Mouse (Mus musculus): ENCODE results near the gene Mbtd1. TPM values are rescaled to one million over a fixed set of nuclear protein-coding genes. Genes with fewer than 3 reads are reported as not detected.

The Mbtd1 gene
- polyA plus RNA-seq, 1 experiment from 2014 or later = 20.0 TPM

- H3K27ac ChIP-seq (ENCODE audit: low read length) = no peak overlapping the region
- peaks cover 13% of the 10 kb centered on the region for H3K4me1 ChIP-seq (ENCODE audit: control insufficient read depth, insufficient read depth, low read length)
- no peaks in the 10 kb centered on the region for H3K27me3 ChIP-seq (ENCODE audit: control insufficient read depth, insufficient read depth, low read length)
- H3K36me3 ChIP-seq (ENCODE audit: control insufficient read depth, insufficient read depth) = peaks cover 16% of the 10 kb centered on the region
- H3K9ac ChIP-seq (ENCODE audit: low read length) = no peak overlapping the region; the same call in 1 of the 2 replicates
- peak overlapping the region; percentile 69; the same call in 1 of the 2 replicates for H3K4me2 ChIP-seq (ENCODE audit: low read depth, low read length)
- WGBS = 94% methylated on average over 6 of the region's 6 CpGs
- no peak for ATAC-seq (replicated peaks; ENCODE audit: extremely low read depth, insufficient read depth, low FRiP score)
- H3K4me3 ChIP-seq (ENCODE audit: low read length) = no peak overlapping the region
- no peaks in the 10 kb centered on the region for H3K9me3 ChIP-seq (replicated peaks; ENCODE audit: control insufficient read depth, low read length)
These were observed 83.5 kb downstream of the Mbtd1 start for GRCm38 (mm10) chr11:93969171-93969570.

- WGBS = 73% methylated on average over 1 of the region's 1 CpGs
These were observed 84.1 kb downstream of the Mbtd1 start for GRCm38 (mm10) chr11:93969799-93970198.

GRCm38 (mm10) chr11:93972951-93973350, 87.3 kb downstream of the Mbtd1 start:
- H3K27ac ChIP-seq (ENCODE audit: low read length) = no peak overlapping the region
- H3K9ac ChIP-seq (ENCODE audit: low read length) = no peak overlapping the region
- no peaks in the 10 kb centered on the region for H3K9me3 ChIP-seq (replicated peaks; ENCODE audit: control insufficient read depth, low read length)
- no peak overlapping the region for H3K4me3 ChIP-seq (ENCODE audit: low read length)
- H3K4me1 ChIP-seq (ENCODE audit: control insufficient read depth, insufficient read depth, low read length) = peaks cover 5% of the 10 kb centered on the region
- no peaks in the 10 kb centered on the region for H3K27me3 ChIP-seq (ENCODE audit: control insufficient read depth, insufficient read depth, low read length)
- 87% methylated on average over 5 of the region's 5 CpGs for WGBS
- ATAC-seq (replicated peaks; ENCODE audit: extremely low read depth, insufficient read depth, low FRiP score) = no peak
- H3K36me3 ChIP-seq (ENCODE audit: control insufficient read depth, insufficient read depth) = no peaks in the 10 kb centered on the region
- H3K4me2 ChIP-seq (ENCODE audit: low read depth, low read length) = no peak overlapping the region

More at GRCm38 (mm10) chr11:93969799-93970198, 84.1 kb downstream of the Mbtd1 start:
- no peak for ATAC-seq (replicated peaks; ENCODE audit: extremely low read depth, insufficient read depth, low FRiP score)
- Histone ChIP-seq H3K27me3 (ENCODE audit: control insufficient read depth, insufficient read depth, low read length) (no peaks in the 10 kb centered on the region), H3K4me3 (ENCODE audit: low read length) (no peak overlapping the region), H3K9me3 (replicated peaks; ENCODE audit: control insufficient read depth, low read length) (no peaks in the 10 kb centered on the region), H3K4me1 (ENCODE audit: control insufficient read depth, insufficient read depth, low read length) (peaks cover 13% of the 10 kb centered on the region), H3K27ac (ENCODE audit: low read length) (no peak overlapping the region), H3K36me3 (ENCODE audit: control insufficient read depth, insufficient read depth) (peaks cover 10% of the 10 kb centered on the region), H3K9ac (ENCODE audit: low read length) (no peak overlapping the region), H3K4me2 (ENCODE audit: low read depth, low read length) (no peak overlapping the region)

- Histone ChIP-seq H3K4me2 (ENCODE audit: low read depth, low read length) (no peak overlapping the region), H3K36me3 (ENCODE audit: control insufficient read depth, insufficient read depth) (no peaks in the 10 kb centered on the region), H3K9me3 (replicated peaks; ENCODE audit: control insufficient read depth, low read length) (no peaks in the 10 kb centered on the region), H3K4me1 (ENCODE audit: control insufficient read depth, insufficient read depth, low read length) (no peaks in the 10 kb centered on the region), H3K9ac (ENCODE audit: low read length) (no peak overlapping the region), H3K27me3 (ENCODE audit: control insufficient read depth, insufficient read depth, low read length) (no peaks in the 10 kb centered on the region), H3K27ac (ENCODE audit: low read length) (no peak overlapping the region), H3K4me3 (ENCODE audit: low read length) (no peak overlapping the region)
- no peak for ATAC-seq (replicated peaks; ENCODE audit: extremely low read depth, insufficient read depth, low FRiP score)
- 58% methylated on average over 6 of the region's 6 CpGs for WGBS
These were observed 93.9 kb downstream of the Mbtd1 start for GRCm38 (mm10) chr11:93979502-93980049.

- no peaks in the 10 kb centered on the region for H3K9me3 ChIP-seq (replicated peaks; ENCODE audit: control insufficient read depth, low read length)
- H3K27ac ChIP-seq (ENCODE audit: low read length) = no peak overlapping the region
- peaks cover 19% of the 10 kb centered on the region for H3K4me1 ChIP-seq (ENCODE audit: control insufficient read depth, insufficient read depth, low read length)
- no peak overlapping the region for H3K4me3 ChIP-seq (ENCODE audit: low read length)
- H3K36me3 ChIP-seq (ENCODE audit: control insufficient read depth, insufficient read depth) = no peaks in the 10 kb centered on the region
- no peak overlapping the region for H3K9ac ChIP-seq (ENCODE audit: low read length)
- no peaks in the 10 kb centered on the region for H3K27me3 ChIP-seq (ENCODE audit: control insufficient read depth, insufficient read depth, low read length)
- no peak for ATAC-seq (replicated peaks; ENCODE audit: extremely low read depth, insufficient read depth, low FRiP score)
- H3K4me2 ChIP-seq (ENCODE audit: low read depth, low read length) = no peak overlapping the region
- 86% methylated on average over 3 of the region's 3 CpGs for WGBS
These were observed 99.0 kb downstream of the Mbtd1 start for GRCm38 (mm10) chr11:93984619-93985018.

- Histone ChIP-seq H3K9ac (ENCODE audit: low read length) (no peak overlapping the region), H3K9me3 (replicated peaks; ENCODE audit: control insufficient read depth, low read length) (no peaks in the 10 kb centered on the region), H3K27ac (ENCODE audit: low read length) (no peak overlapping the region), H3K4me1 (ENCODE audit: control insufficient read depth, insufficient read depth, low read length) (peaks cover 19% of the 10 kb centered on the region), H3K4me2 (ENCODE audit: low read depth, low read length) (no peak overlapping the region), H3K4me3 (ENCODE audit: low read length) (no peak overlapping the region), H3K36me3 (ENCODE audit: control insufficient read depth, insufficient read depth) (no peaks in the 10 kb centered on the region), H3K27me3 (ENCODE audit: control insufficient read depth, insufficient read depth, low read length) (no peaks in the 10 kb centered on the region)
- no peak for ATAC-seq (replicated peaks; ENCODE audit: extremely low read depth, insufficient read depth, low FRiP score)
- WGBS = 79% methylated on average over 5 of the region's 5 CpGs
These were observed 99.6 kb downstream of the Mbtd1 start for GRCm38 (mm10) chr11:93985265-93985664.

GRCm38 (mm10) chr11:93986298-93986697, 100.6 kb downstream of the Mbtd1 start:
- ATAC-seq (replicated peaks; ENCODE audit: extremely low read depth, insufficient read depth, low FRiP score) = no peak
- H3K4me3 ChIP-seq (ENCODE audit: low read length) = no peak overlapping the region

GRCm38 (mm10) chr11:93987026-93987425, 101.4 kb downstream of the Mbtd1 start:
- 77% methylated on average over 4 of the region's 4 CpGs for WGBS
- Histone ChIP-seq H3K27ac (ENCODE audit: low read length) (peak overlapping the region; percentile 96), H3K27me3 (ENCODE audit: control insufficient read depth, insufficient read depth, low read length) (no peaks in the 10 kb centered on the region), H3K4me1 (ENCODE audit: control insufficient read depth, insufficient read depth, low read length) (peaks cover 19% of the 10 kb centered on the region), H3K9me3 (replicated peaks; ENCODE audit: control insufficient read depth, low read length) (no peaks in the 10 kb centered on the region), H3K4me2 (ENCODE audit: low read depth, low read length) (peak overlapping the region; percentile 3; the same call in 1 of the 2 replicates), H3K4me3 (ENCODE audit: low read length) (no peak overlapping the region), H3K36me3 (ENCODE audit: control insufficient read depth, insufficient read depth) (no peaks in the 10 kb centered on the region), H3K9ac (ENCODE audit: low read length) (no peak overlapping the region; the same call in none of the 2 replicates)
- ATAC-seq (replicated peaks; ENCODE audit: extremely low read depth, insufficient read depth, low FRiP score) = no peak

More at GRCm38 (mm10) chr11:93986298-93986697, 100.6 kb downstream of the Mbtd1 start:
- no peak overlapping the region for H3K9ac ChIP-seq (ENCODE audit: low read length)
- H3K9me3 ChIP-seq (replicated peaks; ENCODE audit: control insufficient read depth, low read length) = no peaks in the 10 kb centered on the region
- no peak overlapping the region for H3K27ac ChIP-seq (ENCODE audit: low read length)
- H3K4me2 ChIP-seq (ENCODE audit: low read depth, low read length) = no peak overlapping the region
- no peaks in the 10 kb centered on the region for H3K36me3 ChIP-seq (ENCODE audit: control insufficient read depth, insufficient read depth)
- H3K4me1 ChIP-seq (ENCODE audit: control insufficient read depth, insufficient read depth, low read length) = peaks cover 19% of the 10 kb centered on the region
- H3K27me3 ChIP-seq (ENCODE audit: control insufficient read depth, insufficient read depth, low read length) = no peaks in the 10 kb centered on the region

GRCm38 (mm10) chr11:93987625-93988327, 102.1 kb downstream of the Mbtd1 start:
- H3K9ac ChIP-seq (ENCODE audit: low read length) = no peak overlapping the region; the same call in 1 of the 2 replicates
- H3K4me2 ChIP-seq (ENCODE audit: low read depth, low read length) = peak overlapping the region; percentile 42

More at GRCm38 (mm10) chr11:93987625-93988327, 102.1 kb downstream of the Mbtd1 start:
- Histone ChIP-seq H3K4me3 (ENCODE audit: low read length) (no peak overlapping the region), H3K36me3 (ENCODE audit: control insufficient read depth, insufficient read depth) (no peaks in the 10 kb centered on the region), H3K9me3 (replicated peaks; ENCODE audit: control insufficient read depth, low read length) (no peaks in the 10 kb centered on the region), H3K4me1 (ENCODE audit: control insufficient read depth, insufficient read depth, low read length) (peaks cover 19% of the 10 kb centered on the region), H3K27ac (ENCODE audit: low read length) (peak overlapping the region; percentile 96), H3K27me3 (ENCODE audit: control insufficient read depth, insufficient read depth, low read length) (no peaks in the 10 kb centered on the region)
- peak; percentile 50 for ATAC-seq (replicated peaks; ENCODE audit: extremely low read depth, insufficient read depth, low FRiP score)
- WGBS = 35% methylated on average over 8 of the region's 8 CpGs

Data from heart, embryonic 16.5 days (tissue).